Mouse (Mus musculus): ENCODE results near the gene Adck1. TPM values are rescaled to one million over a fixed set of nuclear protein-coding genes. Genes with fewer than 3 reads are reported as not detected.

Gene Adck1
- polyA plus RNA-seq, 1 experiment from 2014 or later: 21.0 TPM

GRCm38 (mm10) chr12:88475833-88476232, 115.5 kb downstream of the Adck1 start:
- no peak overlapping the region for H3K4me3 ChIP-seq (ENCODE audit: low read depth, low read length)
- no peaks in the 10 kb centered on the region for H3K36me3 ChIP-seq (ENCODE audit: control insufficient read depth, insufficient read depth, low read length)
- H3K9me3 ChIP-seq (replicated peaks; ENCODE audit: control insufficient read depth, low read length): no peaks in the 10 kb centered on the region
- no peaks in the 10 kb centered on the region for H3K4me1 ChIP-seq (ENCODE audit: control insufficient read depth, insufficient read depth, low read length)
- no peak overlapping the region for H3K9ac ChIP-seq (ENCODE audit: low read length)
- DNase-seq (ENCODE audit: low spot score): no peak
- H3K27ac ChIP-seq (ENCODE audit: low read depth, low read length): no peak overlapping the region
- WGBS: 88% methylated on average over 3 of the region's 3 CpGs
- H3K27me3 ChIP-seq (replicated peaks; ENCODE audit: control insufficient read depth, insufficient read depth, low read length): no peaks in the 10 kb centered on the region
- H3K4me2 ChIP-seq (ENCODE audit: low read length): no peak overlapping the region
- ATAC-seq: no peak

- Histone ChIP-seq H3K9ac (ENCODE audit: low read length) (no peak overlapping the region), H3K4me3 (ENCODE audit: low read depth, low read length) (no peak overlapping the region), H3K36me3 (ENCODE audit: control insufficient read depth, insufficient read depth, low read length) (no peaks in the 10 kb centered on the region), H3K27me3 (replicated peaks; ENCODE audit: control insufficient read depth, insufficient read depth, low read length) (no peaks in the 10 kb centered on the region), H3K4me1 (ENCODE audit: control insufficient read depth, insufficient read depth, low read length) (no peaks in the 10 kb centered on the region), H3K9me3 (replicated peaks; ENCODE audit: control insufficient read depth, low read length) (no peaks in the 10 kb centered on the region), H3K27ac (ENCODE audit: low read depth, low read length) (no peak overlapping the region), H3K4me2 (ENCODE audit: low read length) (no peak overlapping the region)
- ATAC-seq (no peak), DNase-seq (ENCODE audit: low spot score) (no peak)
- WGBS: 87% methylated on average over 6 of the region's 6 CpGs
Measured at GRCm38 (mm10) chr12:88476702-88477101, 116.3 kb downstream of the Adck1 start.

GRCm38 (mm10) chr12:88481657-88482056, 121.3 kb downstream of the Adck1 start:
- Histone ChIP-seq H3K36me3 (ENCODE audit: control insufficient read depth, insufficient read depth, low read length) (no peaks in the 10 kb centered on the region), H3K4me2 (ENCODE audit: low read length) (no peak overlapping the region), H3K9ac (ENCODE audit: low read length) (no peak overlapping the region), H3K4me1 (ENCODE audit: control insufficient read depth, insufficient read depth, low read length) (no peaks in the 10 kb centered on the region), H3K9me3 (replicated peaks; ENCODE audit: control insufficient read depth, low read length) (no peaks in the 10 kb centered on the region), H3K4me3 (ENCODE audit: low read depth, low read length) (no peak overlapping the region), H3K27ac (ENCODE audit: low read depth, low read length) (no peak overlapping the region), H3K27me3 (replicated peaks; ENCODE audit: control insufficient read depth, insufficient read depth, low read length) (no peaks in the 10 kb centered on the region)
- DNase-seq (ENCODE audit: low spot score) (no peak), ATAC-seq (no peak)
- WGBS: 78% methylated on average over 3 of the region's 3 CpGs

- Histone ChIP-seq H3K27me3 (replicated peaks; ENCODE audit: control insufficient read depth, insufficient read depth, low read length) (no peaks in the 10 kb centered on the region), H3K9ac (ENCODE audit: low read length) (no peak overlapping the region), H3K4me2 (ENCODE audit: low read length) (no peak overlapping the region), H3K36me3 (ENCODE audit: control insufficient read depth, insufficient read depth, low read length) (no peaks in the 10 kb centered on the region), H3K9me3 (replicated peaks; ENCODE audit: control insufficient read depth, low read length) (no peaks in the 10 kb centered on the region), H3K27ac (ENCODE audit: low read depth, low read length) (no peak overlapping the region), H3K4me3 (ENCODE audit: low read depth, low read length) (no peak overlapping the region), H3K4me1 (ENCODE audit: control insufficient read depth, insufficient read depth, low read length) (no peaks in the 10 kb centered on the region)
- no peak for ATAC-seq
- DNase-seq (ENCODE audit: low spot score): no peak
- 61% methylated on average over 2 of the region's 2 CpGs for WGBS
Measured at GRCm38 (mm10) chr12:88490881-88491280, 130.5 kb downstream of the Adck1 start.

Other genes starting within 250 kb of the Adck1 start
- not detected in 2 replicates for gene Gm10436, start 178.4 kb upstream of the Adck1 start, polyA plus RNA-seq (2014; fragmentation: Nextera tagmentation; extraction: Ambion mirVana)
- not detected in 2 replicates for gene Gm8332, start 110.5 kb upstream of the Adck1 start, polyA plus RNA-seq (2014; fragmentation: Nextera tagmentation; extraction: Ambion mirVana)
- gene Gm5662, start 86.1 kb upstream of the Adck1 start, polyA plus RNA-seq (2014; fragmentation: Nextera tagmentation; extraction: Ambion mirVana): not detected in 2 replicates
- gene Gm5039, start 36.5 kb upstream of the Adck1 start, polyA plus RNA-seq (2014; fragmentation: Nextera tagmentation; extraction: Ambion mirVana): not detected in 2 replicates